Mouse (Mus musculus) G1E (cell line): ENCODE measurements around the gene Dennd1a. TPM values are rescaled to one million over a fixed set of nuclear protein-coding genes. Genes with fewer than 3 reads are reported as not detected.

Experiments used
- ATAC-seq: 2 replicates; pipeline ENCODE4 v1.8.0; 2016; ENCODE audit warnings: mild to moderate bottlenecking; ENCODE audit not compliant: insufficient number of reproducible peaks, poor library complexity, low FRiP score, severe bottlenecking; ENCODE audit errors: extremely low read depth
- DNase-seq: peaks from one replicate; pipeline ENCODE4 v3.0.0; 2012; ENCODE audit warnings: low spot score
- H3K27me3 ChIP-seq: 2 replicates; pipeline ENCODE4 v1.6.1; 2012; ENCODE audit warnings: mild to moderate bottlenecking, low read length, inconsistent platforms; ENCODE audit not compliant: insufficient read depth
- H3K36me3 ChIP-seq: replicated peaks from 2 replicates; pipeline ENCODE3; 2012; ENCODE audit warnings: mild to moderate bottlenecking, inconsistent platforms
- H3K4me1 ChIP-seq: 2 replicates; pipeline ENCODE4 v1.6.1; 2012; ENCODE audit warnings: low read depth, low read length, inconsistent platforms, mixed read lengths; ENCODE audit not compliant: insufficient read depth
- H3K4me3 ChIP-seq: 2 replicates; pipeline ENCODE4 v1.5.1; 2012; ENCODE audit warnings: low read depth, mild to moderate bottlenecking, inconsistent platforms, low read length, moderate library complexity, mixed read lengths
- H3K9me3 ChIP-seq: replicated peaks from 2 replicates; pipeline ENCODE4 v1.6.1; 2012; ENCODE audit warnings: inconsistent platforms
- CTCF ChIP-seq: IDR thresholded peaks from 2 replicates; pipeline ENCODE4 v1.5.1; 2012; ENCODE audit warnings: low read depth, low read length, inconsistent platforms, mixed read lengths
- GATA1 ChIP-seq: IDR thresholded peaks from 2 replicates; pipeline ENCODE4 v1.6.1; 2012; ENCODE audit warnings: borderline replicate concordance, low read length, inconsistent platforms, mixed read lengths
- GATA2 ChIP-seq: IDR thresholded peaks from 2 replicates; pipeline ENCODE4 v1.6.1; 2012; ENCODE audit warnings: low read depth, low read length, inconsistent platforms, borderline replicate concordance
- POLR2AphosphoS5 ChIP-seq: IDR thresholded peaks from 2 replicates; pipeline ENCODE4 v1.6.1; 2012; ENCODE audit warnings: low read depth, low read length, inconsistent platforms; ENCODE audit not compliant: insufficient replicate concordance
- TAL1 ChIP-seq: conservative IDR thresholded peaks from 2 replicates; pipeline ENCODE4 v1.6.1; 2012; ENCODE audit warnings: low read depth, low read length, inconsistent platforms, mixed read lengths
- polyA plus RNA-seq: library from polyadenylated mRNA; stranded (reverse); fragments of >175 nt; gene quantifications from 2 replicates; pipeline ENCODE4 v1.2.3, GENCODE M21; 2012
- total RNA-seq, 2 experiments: library from RNA; stranded (forward) in 1 of 2; stranded (reverse) in 1 of 2; fragments of 200-1000 nt in 1 of 2; fragments of >200 nt in 1 of 2; fragmentation: Nextera tagmentation in 1 of 2; gene quantifications; 2 replicates each; pipeline ENCODE4 v1.2.3; 2014 to 2017

Dennd1a gene
- total and polyA plus RNA-seq, 3 experiments = 25.5 to 78.7 (median 71.0) TPM

GRCm38 (mm10) chr2:38288226-38288625 is 1.0 kb upstream of the Dennd1a start:
- no peak for DNase-seq
- Histone ChIP-seq H3K27me3 (no peaks in the 10 kb centered on the region), H3K4me3 (no peak overlapping the region; the same call in 1 of the 2 replicates), H3K9me3 (no peaks in the 10 kb centered on the region), H3K4me1 (peaks cover 34% of the 10 kb centered on the region), H3K36me3 (peaks cover 6% of the 10 kb centered on the region)
- no peak for ATAC-seq
- no peak for TF ChIP-seq GATA2
- TF ChIP-seq GATA1 = no peak
- TF ChIP-seq CTCF = no peak
- no peak for TF ChIP-seq TAL1
- no peak for TF ChIP-seq POLR2AphosphoS5

GRCm38 (mm10) chr2:38286433-38286732 is 807 bp downstream of the Dennd1a start:
- TF ChIP-seq GATA2 (no peak), CTCF (no peak), TAL1 (0 out of 2 replicates have a peak, but pooled peaks have one; percentile 21), GATA1 (no peak)
- peak; percentile 30 for DNase-seq
- Histone ChIP-seq H3K4me1 (peaks cover 39% of the 10 kb centered on the region), H3K4me3 (peak overlapping the region; percentile 97), H3K27me3 (no peaks in the 10 kb centered on the region), H3K36me3 (peaks cover 14% of the 10 kb centered on the region), H3K9me3 (no peaks in the 10 kb centered on the region)
- peak; percentile 29; the same call in 1 of the 2 replicates for ATAC-seq

GRCm38 (mm10) chr2:38285781-38286432 is 1.3 kb downstream of the Dennd1a start:
- Histone ChIP-seq H3K4me3 (peak overlapping the region; percentile 97), H3K36me3 (peaks cover 14% of the 10 kb centered on the region), H3K9me3 (no peaks in the 10 kb centered on the region), H3K4me1 (peaks cover 39% of the 10 kb centered on the region), H3K27me3 (no peaks in the 10 kb centered on the region)
- DNase-seq (no peak), ATAC-seq (no peak)
- TF ChIP-seq TAL1 = no peak
- no peak for TF ChIP-seq CTCF
- no peak for TF ChIP-seq GATA2
- TF ChIP-seq GATA1 = no peak
- no peak for TF ChIP-seq POLR2AphosphoS5

- no peak for DNase-seq
- peaks cover 20% of the 10 kb centered on the region for H3K36me3 ChIP-seq
- peaks cover 43% of the 10 kb centered on the region for H3K4me1 ChIP-seq
- no peak for ATAC-seq
- no peak overlapping the region for H3K4me3 ChIP-seq
- TF ChIP-seq GATA2 = no peak
- TF ChIP-seq POLR2AphosphoS5 = no peak
- TF ChIP-seq GATA1 = no peak
- TF ChIP-seq CTCF = no peak
- no peak for TF ChIP-seq TAL1
- H3K9me3 ChIP-seq = no peaks in the 10 kb centered on the region
- no peaks in the 10 kb centered on the region for H3K27me3 ChIP-seq
Measured at GRCm38 (mm10) chr2:38283961-38284360, 3.2 kb downstream of the Dennd1a start.

GRCm38 (mm10) chr2:38280376-38280775 is 6.8 kb downstream of the Dennd1a start:
- H3K4me3 ChIP-seq = no peak overlapping the region
- H3K9me3 ChIP-seq = no peaks in the 10 kb centered on the region
- TF ChIP-seq CTCF (no peak), GATA1 (no peak), TAL1 (no peak), GATA2 (no peak), POLR2AphosphoS5 (no peak)
- peaks cover 26% of the 10 kb centered on the region for H3K36me3 ChIP-seq
- no peak for DNase-seq
- no peak for ATAC-seq
- peaks cover 21% of the 10 kb centered on the region for H3K4me1 ChIP-seq
- no peaks in the 10 kb centered on the region for H3K27me3 ChIP-seq

GRCm38 (mm10) chr2:38274973-38275372 is 12.2 kb downstream of the Dennd1a start:
- Histone ChIP-seq H3K36me3 (peaks cover 19% of the 10 kb centered on the region), H3K4me1 (no peaks in the 10 kb centered on the region; the same call in 1 of the 2 replicates), H3K27me3 (no peaks in the 10 kb centered on the region), H3K4me3 (no peak overlapping the region), H3K9me3 (no peaks in the 10 kb centered on the region)
- no peak for DNase-seq
- TF ChIP-seq TAL1 (no peak), GATA1 (no peak), POLR2AphosphoS5 (no peak), CTCF (no peak), GATA2 (no peak)
- ATAC-seq = no peak
